Mouse (Mus musculus) cortical plate, adult 2 months (tissue): ENCODE results near the gene Gzmm.

Source experiments
- CTCF ChIP-seq: fragments of 200-500 bp; IDR thresholded peaks from 2 replicates; pipeline ENCODE4 v1.5.1; 2011; ENCODE audit warnings: mild to moderate bottlenecking, control low read depth, low read length; ENCODE audit not compliant: insufficient read depth; ENCODE audit errors: extremely low read depth
- POLR2A ChIP-seq: fragments of 200-500 bp; IDR thresholded peaks from 2 replicates; pipeline ENCODE4 v1.6.1; 2011; ENCODE audit warnings: mild to moderate bottlenecking, low read length, control low read depth; ENCODE audit not compliant: insufficient read depth; ENCODE audit errors: extremely low read depth

GRCm38 (mm10) chr10:79658829-79659228, 30.0 kb upstream of the Gzmm start:
- TF ChIP-seq CTCF (no peak), POLR2A (no peak)
